Mouse (Mus musculus) brain, adult 2 months (tissue): ENCODE results near the gene Snrpb.

ENCODE experiments used
- DNase-seq: peaks from one replicate; pipeline ENCODE4 v3.0.0; 2011; ENCODE audit warnings: low read depth, low spot score

The Snrpb gene

DNA sequence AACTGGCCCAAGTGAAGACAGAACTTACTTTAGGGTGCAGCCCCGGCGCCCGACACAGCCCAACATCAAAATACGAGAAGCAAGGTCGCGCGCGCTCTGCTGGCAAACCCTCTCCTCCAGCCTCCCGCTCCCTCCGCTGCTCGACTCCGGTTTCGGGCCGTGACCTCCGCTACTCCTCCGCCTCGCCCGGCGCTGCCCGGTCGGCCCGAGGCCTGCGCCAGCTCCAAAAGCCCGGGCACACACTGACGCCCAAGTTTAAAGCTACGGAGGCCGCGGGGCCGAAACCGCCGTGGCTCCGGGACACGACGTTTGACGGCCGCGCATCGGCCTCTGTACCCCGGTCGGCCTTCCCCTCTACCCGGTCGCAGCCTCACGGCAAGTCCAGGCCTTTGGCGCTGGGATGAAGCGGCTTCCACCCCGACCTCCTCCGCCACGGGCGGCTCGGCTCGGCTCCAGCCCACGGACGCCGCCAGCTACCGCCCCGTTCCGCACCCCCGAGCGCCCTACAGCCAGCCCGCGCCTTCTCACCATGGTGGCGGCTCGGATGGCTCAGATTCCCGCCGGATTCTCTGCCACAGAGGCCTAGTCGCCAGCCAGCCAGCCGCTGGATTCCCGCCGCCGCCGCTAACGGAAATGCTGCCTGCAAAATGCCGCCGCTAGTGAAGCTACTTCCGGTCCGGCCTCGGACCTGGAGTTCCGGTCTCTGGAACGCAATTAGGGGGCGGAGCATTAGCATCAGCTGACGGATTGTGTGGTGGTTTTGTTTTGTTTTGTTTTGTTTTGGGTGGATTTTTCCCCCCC, at the start of gene Snrpb:
Snrpb (minus strand) TSS at position 698 of the 801 bp plus-strand sequence.
- DNase-seq = peak; percentile 97

GRCm38 (mm10) chr2:130211581-130211980, 32.4 kb upstream of the Snrpb start:
- DNase-seq = peak; percentile 60

GRCm38 (mm10) chr2:130209636-130210035, 30.4 kb upstream of the Snrpb start:
- DNase-seq = no peak

- no peak for DNase-seq
These were observed 28.8 kb upstream of the Snrpb start for GRCm38 (mm10) chr2:130207996-130208395.

DNA sequence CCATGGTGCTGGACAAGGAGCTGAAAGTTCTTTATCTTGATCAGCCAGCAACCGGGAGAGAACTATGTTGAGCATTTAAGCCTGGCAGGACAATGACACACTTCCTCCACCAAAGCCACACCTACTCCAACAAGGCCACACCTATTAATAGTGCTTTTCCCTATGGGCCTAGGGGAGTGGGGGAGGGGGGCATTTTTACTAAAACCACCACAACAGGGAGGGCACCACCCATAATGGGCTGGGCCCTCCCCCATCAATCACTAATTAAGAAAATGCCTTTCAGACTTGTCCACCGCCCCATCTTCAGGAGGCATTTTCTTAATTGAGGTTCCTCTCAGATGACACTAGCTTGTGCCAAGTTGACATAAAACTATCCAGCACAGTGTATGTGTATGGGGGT, 28.2 kb upstream of the Snrpb start:
- no peak for DNase-seq

DNA sequence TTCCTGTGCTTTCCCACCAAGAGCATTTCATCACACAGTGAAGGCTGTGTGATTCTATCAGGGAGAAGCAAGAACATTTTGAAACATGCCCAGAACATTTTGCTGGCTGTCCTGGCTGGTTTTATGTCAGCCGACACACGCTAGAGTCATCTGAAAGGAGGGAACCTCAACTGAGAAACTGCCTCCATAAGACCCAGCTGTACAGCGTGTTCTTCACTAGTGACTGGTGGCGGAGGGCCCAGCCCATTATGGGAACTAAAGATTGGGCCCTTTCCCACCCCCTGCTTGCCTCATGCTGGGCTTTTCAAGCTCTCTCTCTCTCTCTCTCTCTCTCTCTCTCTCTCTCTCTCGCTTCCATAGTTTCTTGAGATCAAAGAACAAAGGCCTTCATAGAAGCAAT, 21.8 kb upstream of the Snrpb start:
- DNase-seq = no peak

- no peak for DNase-seq
These were observed 15.7 kb upstream of the Snrpb start, which contains the start of gene Tmc2 for GRCm38 (mm10) chr2:130194894-130195293. Gene Tmc2 (plus strand): TSS chr2:130195194.

DNA sequence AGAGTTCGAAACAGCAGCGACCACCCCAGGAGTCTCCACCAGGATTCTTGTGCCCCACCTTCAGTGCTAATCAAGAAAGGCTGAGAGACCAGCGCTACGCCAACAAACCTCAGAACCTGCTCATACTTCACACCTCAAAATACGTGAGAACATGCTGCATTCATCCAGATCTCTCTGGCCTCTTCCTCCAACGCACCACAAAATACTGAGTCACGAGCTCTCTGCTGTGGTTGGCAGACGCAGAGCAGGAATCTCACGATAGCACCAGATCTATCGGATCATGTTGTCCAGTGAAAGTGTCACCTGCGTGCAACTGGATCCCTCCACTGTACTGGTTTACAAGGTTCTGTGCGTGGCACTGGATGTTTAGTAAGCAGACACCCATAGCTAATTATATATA, 9.2 kb upstream of the Snrpb start:
- peak; percentile 50 for DNase-seq

DNA sequence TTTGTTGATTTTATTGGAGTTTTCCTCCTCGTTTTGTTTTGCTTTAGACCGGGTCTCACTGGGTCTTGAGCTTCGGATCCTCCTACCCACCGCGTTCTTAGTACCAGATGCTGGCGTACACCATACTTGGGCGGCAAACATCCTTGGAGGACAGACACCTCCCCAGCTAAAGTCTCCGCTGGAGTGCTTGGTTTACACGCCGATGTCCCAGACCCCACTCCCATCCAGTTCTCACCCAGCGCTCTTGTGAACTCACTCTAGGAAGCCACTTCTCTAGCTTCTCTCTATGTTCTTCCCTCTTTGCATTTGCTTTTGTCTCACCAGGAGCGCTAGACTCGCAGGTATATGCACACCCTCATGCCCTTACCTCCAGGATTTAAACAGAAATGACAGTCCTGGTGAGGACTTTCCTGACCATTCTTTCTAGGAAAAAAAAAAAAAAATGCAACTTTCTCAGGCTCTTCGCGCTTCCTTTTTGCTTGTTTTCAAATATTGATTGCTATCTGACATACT, 360 bp upstream of the Snrpb start:
- no peak for DNase-seq

GRCm38 (mm10) chr2:130178381-130178705, 860 bp downstream of the Snrpb start:
- peak; percentile 29 for DNase-seq

DNA sequence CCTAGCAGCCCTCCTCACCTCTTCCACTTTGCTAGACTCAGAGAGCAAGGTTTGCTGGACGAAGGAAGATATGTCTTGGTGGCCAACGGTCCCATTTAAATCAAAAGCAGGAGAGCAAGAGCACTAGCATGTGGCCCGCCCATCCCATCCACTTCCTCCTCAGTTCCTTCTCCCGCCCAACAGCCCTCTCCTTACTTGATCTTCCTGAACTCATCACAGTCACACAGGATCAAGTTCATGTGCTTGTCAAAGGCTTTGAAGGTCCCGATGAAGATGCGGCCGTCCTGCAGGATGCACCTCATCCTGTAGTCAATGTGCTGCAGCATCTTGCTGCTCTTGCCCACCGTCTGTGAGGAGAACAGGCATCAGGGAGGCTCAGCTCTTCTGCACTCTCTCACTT, 2.4 kb downstream of the Snrpb start:
- no peak for DNase-seq

DNA sequence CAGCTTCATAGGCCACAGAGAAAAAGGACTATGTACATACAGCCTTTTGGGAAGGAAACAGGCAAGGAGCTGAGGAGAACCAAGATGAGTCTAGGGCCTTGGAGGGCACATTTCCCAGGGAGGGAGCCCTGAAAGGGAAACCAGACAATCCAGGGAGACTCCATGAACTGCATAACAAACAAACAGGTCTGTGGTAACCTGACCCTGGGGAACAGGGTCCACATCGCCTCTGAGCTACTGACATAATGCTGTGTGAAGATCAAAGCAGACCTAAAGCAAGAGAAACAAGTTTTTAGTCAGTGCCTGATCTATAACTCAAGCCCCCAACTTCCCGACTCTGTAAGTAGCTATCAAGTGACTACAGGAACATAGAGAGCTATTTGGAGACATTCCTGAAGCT, 7.5 kb downstream of the Snrpb start:
- no peak for DNase-seq

GRCm38 (mm10) chr2:130167861-130168260, 11.3 kb downstream of the Snrpb start:
- peak; percentile 88 for DNase-seq

GRCm38 (mm10) chr2:130166311-130167214, 12.6 kb downstream of the Snrpb start:
- peak; percentile 89 for DNase-seq

- no peak for DNase-seq
These were observed 16.5 kb downstream of the Snrpb start for GRCm38 (mm10) chr2:130162701-130163100.

- DNase-seq = no peak
These were observed 21.1 kb downstream of the Snrpb start for GRCm38 (mm10) chr2:130158088-130158437.

DNA sequence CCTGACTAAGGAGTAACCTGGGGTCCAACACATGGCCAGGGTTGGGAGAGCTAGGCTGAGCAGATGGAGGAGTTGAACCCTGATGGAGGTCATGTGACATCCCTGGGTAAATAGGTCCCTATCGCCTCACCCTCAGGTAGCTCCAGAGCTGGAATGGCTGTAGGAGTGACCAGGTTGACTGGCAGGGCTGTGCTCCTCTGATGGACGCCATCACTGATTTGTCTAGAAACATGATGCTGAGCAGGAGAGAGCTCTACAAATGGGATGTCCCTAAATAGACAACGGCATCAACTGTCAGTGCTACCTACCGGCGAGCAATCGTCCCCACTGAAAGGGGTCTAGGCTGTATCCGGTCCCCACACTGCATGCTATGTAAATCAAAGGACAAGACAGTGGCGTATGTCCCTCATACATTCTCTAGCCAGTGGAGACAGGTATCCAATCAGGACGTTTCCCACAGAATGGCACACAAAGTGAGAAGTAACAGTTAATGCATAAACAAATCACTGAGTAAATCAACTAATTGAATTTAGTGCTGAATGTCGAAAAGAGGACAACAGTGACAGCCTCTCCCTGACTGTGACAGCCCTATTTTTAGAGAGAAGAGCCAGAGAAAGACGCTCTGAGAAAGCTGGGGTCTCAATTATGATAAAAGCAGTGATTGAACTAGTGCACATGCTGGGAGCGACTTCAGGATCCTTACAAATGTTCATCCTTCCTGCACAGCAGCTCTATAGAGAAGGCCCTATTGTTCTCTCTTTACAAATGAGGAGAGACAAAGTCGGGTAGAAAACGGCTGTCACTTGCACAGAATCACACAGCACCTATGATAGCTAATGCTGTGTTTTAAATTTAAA, 21.7 kb downstream of the Snrpb start:
- no peak for DNase-seq

DNA sequence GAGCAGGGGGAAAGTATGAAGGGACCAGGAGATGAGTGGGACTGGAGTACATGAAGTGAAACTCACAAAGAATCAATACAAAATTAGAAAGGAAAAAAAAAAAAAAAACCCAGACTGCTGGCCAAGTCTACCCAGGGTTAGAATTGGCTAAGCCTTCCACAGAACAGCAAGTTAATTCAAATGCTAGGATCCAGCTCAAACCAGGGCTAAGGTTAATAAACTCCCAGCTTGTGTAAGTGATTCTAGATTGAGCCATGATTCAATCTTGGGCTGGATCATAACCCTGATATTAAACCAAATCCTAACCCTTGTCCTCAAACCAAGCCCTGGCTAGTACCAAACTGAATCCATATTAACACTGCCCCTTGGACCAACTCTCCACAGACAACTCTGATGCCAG, 23.4 kb downstream of the Snrpb start:
- no peak for DNase-seq

DNA sequence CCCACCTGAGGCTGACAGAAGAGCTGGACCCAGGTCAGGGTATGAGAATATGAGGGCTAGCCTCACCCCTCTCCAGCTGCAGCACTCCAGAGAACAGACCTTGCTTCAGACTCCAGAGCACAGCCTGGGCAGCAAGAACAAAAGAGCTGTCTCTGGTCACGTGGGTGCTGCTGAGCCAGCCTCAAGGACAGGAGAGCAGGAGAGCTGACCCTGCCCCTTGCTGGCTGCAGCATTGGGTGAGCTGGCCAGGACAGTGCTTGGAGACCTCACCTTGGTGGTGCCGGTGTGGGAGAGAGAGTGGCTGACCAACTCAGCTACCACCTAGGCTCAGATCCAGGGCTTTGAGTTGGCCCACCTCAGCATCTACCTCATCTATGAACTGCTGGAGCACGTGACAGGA, 24.0 kb downstream of the Snrpb start:
- no peak for DNase-seq

DNA sequence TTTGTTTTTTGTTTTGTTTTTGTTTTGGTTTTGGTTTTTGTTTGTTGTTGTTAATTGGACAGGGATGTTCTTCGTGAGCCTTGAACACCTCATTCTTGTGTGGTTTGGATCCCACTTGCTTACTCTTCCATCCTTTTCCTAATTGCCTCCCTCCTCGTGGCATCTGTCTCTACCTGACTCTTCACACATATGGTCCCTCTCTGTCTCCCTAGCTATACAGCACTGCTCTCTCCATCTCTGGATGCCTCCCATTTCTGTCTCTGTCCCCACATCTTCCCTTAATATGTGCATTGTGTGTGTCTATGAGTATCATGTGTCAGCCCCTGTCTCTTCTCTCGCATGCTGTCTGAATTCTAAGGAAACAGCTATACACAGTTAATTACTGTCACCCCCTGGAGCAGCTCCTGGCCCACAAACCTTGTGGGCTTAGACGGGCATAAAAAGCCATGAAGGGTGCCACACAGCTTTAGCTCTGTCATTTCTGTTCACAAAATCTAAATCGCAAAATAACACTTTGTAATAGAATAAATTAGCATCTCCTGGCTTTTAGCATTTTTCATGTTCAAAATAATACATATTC, 33.0 kb downstream of the Snrpb start:
- no peak for DNase-seq

GRCm38 (mm10) chr2:130144703-130145324, 34.4 kb downstream of the Snrpb start:
- no peak for DNase-seq
